Mouse (Mus musculus): ENCODE results near the gene Zcchc10. TPM values are rescaled to one million over a fixed set of nuclear protein-coding genes. Genes with fewer than 3 reads are reported as not detected.
"Not testable (repeated sequence)": the region's sequence is repeated elsewhere in the genome, so short reads cannot be mapped to it uniquely, and the experiment has no call there.

Gene Zcchc10
- total RNA-seq, 2 experiments from 2014 or later, result 13.2 to 15.7 TPM

GRCm38 (mm10) chr11:53312823-53313222, 11.7 kb upstream of the Zcchc10 start:
- intact Hi-C loops (cut with DNase I); DNase-seq (ENCODE audit: low spot score in 2 of 2): not testable (repeated sequence)

DNA sequence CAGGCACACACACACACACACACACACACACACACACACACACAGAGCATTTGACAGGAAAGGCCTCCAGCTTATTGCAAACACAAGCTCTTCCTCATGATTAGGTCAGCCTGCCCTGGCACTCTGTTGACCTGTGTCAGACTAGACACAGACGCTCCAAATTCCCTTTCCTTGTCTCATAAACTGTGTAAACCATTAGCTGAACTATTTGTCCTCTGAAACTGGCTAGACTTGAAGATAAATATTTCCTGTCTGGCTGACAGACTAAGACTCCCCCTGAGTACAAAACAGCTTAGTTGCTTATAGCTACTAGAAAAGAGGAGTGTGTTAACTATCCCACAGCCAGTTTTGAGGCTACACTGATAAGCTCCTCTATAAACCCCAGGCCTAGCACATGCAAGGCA, 9.7 kb upstream of the Zcchc10 start:
- DNase-seq (ENCODE audit: low spot score in 2 of 2), result no peak
- intact Hi-C loops (cut with DNase I), result no loop called here

DNA sequence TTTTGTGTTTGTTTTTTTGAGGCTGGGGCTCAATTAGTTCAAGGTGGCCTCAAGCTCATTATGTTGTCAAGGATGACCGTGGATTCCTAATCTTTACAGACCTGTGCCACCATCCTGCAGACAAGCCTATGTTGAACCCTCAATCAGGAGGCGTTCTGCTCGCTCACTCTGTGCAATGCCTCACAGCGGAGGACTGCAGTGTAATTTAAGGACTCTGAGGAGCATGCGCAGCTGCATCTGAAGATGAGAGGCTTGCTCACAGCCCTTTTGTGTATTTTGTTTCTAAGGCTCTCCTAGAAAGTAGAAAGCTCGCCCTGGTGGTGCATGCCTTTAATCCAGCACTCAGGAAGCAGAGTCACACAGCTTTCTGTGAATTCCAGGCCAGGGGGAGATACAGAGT, 7.5 kb upstream of the Zcchc10 start:
- DNase-seq (ENCODE audit: low spot score in 2 of 2), result peak in 1 of 2 experiments; percentile 29

GRCm38 (mm10) chr11:53318041-53318440, 6.4 kb upstream of the Zcchc10 start:
- DNase-seq (ENCODE audit: low spot score in 2 of 2), result no peak
- intact Hi-C loops (cut with DNase I), result no loop called here

More for the DNA sequence above, 7.5 kb upstream of the Zcchc10 start:
- intact Hi-C loops (cut with DNase I), result no loop called here

- DNase-seq (ENCODE audit: low spot score in 2 of 2); intact Hi-C loops (cut with DNase I): not testable (repeated sequence)
These were observed 5.9 kb upstream of the Zcchc10 start for GRCm38 (mm10) chr11:53318568-53318967.

GRCm38 (mm10) chr11:53319867-53320266, 4.6 kb upstream of the Zcchc10 start:
- intact Hi-C loops (cut with DNase I); DNase-seq (ENCODE audit: low spot score in 2 of 2): not testable (repeated sequence)

DNA sequence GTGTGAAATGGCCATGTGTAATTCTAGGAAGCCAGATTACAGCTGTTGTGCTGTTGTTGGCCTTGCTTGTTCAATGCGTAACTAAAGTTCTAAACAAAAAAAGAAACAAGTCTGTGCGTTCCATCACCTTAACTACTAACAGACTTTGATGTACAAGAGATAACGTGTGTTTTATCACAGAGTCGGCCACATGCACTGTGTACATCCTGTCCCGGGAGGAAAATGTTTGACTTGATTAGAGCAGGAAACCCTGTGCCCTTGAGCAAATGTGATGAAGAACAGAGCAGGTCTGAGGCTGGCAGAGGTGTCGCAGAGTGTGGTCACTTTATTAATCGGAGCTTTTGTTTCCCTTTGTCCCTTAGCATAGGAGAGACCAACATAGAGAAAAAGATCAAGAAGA, 5.8 kb downstream of the Zcchc10 start:
- intact Hi-C loops (cut with DNase I), result no loop called here
- DNase-seq (ENCODE audit: low spot score in 2 of 2), result no peak

- no peak for DNase-seq (ENCODE audit: low spot score in 2 of 2)
- intact Hi-C loops (cut with DNase I), result no loop called here
These were observed 6.6 kb downstream of the Zcchc10 start for GRCm38 (mm10) chr11:53331121-53331520.

DNA sequence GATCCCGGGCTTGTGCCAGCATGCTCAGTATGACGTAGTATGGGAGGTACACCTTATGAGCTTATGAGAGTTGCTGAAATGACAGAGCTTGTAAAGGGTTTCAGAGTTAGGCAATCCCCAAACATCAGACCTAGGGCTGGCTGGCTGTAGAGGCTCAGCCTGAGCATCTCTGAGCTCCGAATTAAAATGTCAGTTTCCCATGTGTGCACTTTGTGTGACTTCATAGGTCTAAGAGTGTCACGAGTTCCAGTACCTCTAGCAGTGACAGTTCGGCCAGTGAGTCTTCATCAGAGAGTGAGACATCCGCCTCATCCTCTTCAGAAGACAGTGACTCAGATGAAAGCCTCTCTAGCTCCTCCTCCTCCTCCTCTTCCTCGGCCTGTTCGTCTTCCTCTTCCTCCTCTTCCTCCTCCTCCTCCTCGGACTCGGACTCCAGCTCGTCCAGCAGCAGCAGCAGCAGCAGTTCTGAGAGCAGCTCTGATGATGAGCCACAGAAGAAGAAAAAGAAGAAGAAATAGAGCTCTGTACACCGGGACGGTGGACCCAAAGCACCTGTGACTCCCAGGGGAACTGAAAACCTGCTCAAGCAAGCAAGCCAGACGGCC, 7.7 kb downstream of the Zcchc10 start:
- no peak for DNase-seq (ENCODE audit: low spot score in 2 of 2)
- intact Hi-C loops (cut with DNase I), result no loop called here

DNA sequence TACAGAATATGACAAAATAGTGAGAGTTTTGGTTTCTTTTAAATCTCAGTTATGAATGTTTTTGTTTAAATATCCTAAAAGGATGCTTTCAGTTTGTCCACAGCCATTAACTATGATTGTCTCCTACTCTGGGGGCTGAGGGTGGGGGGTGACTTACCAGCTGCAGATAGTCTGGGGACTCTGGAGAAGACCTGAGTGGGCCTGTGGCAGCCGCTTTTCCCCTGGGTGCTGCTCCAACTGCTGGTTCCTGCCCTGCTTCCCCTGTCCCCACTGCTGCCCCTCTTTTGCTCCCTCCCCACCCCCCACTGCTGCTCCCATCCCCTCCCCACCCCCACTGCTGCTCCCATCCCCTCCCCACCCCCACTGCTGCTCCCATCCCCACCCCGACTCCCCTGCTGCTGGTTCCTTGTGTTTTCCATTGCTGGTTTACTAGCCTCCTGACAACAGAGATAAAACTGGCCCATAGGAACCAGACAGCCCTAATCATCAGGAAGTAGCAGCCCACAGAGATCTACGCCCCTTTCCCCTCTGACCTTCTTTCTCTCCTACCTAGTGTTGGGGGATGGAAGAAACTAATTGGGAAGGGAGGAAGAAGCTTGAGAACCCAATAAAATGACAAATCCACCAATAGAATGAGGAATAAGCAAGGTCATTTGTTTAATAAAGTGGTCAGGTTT, 11.2 kb downstream of the Zcchc10 start:
- intact Hi-C loops (cut with DNase I), result no loop called here
- DNase-seq (ENCODE audit: low spot score in 2 of 2), result no peak

GRCm38 (mm10) chr11:53336182-53336571, 11.7 kb downstream of the Zcchc10 start:
- intact Hi-C loops (cut with DNase I), result no loop called here
- DNase-seq (ENCODE audit: low spot score in 2 of 2), result no peak

DNA sequence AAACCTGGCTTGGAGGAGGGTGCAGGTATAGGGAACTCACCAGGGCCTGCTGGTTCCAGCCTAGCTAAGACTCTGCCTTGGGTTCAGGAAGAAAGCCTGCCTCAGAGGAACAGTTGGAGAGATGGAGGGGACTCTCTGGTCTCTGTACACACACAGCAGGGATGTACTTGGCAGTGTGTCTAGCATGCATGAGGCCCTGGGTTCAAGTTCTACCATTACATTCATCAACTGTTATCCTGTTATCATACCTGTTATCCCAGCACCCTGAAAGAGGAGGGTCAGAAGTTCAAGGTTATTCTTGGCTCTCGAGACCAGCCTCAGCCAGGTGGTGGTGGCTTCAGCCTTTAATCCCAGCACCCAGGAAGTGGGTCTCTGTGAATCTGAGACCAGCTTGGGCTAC, 12.4 kb downstream of the Zcchc10 start:
- no peak for DNase-seq (ENCODE audit: low spot score in 2 of 2)

DNA sequence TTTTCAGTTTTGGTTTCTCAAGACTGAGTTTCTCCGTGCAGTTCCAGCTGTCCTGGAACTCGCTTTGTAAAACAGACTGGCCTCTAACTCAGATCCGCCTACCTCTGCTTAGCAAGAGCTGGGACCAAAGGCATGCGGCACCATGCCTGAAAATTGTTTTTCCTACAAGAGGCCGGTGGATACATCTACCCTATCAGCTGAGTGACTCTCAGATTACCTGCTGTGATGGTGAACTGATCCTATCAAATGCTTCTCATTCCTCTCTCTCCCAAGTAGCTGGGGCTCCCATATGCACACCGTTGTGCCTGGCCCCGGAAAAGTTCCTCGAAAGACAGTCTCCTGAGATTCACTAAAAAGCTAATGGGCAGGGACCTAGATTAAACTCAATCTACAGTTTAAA, 13.2 kb downstream of the Zcchc10 start:
- intact Hi-C loops (cut with DNase I), result no loop called here
- no peak for DNase-seq (ENCODE audit: low spot score in 2 of 2)

More for the DNA sequence above, 12.4 kb downstream of the Zcchc10 start:
- intact Hi-C loops (cut with DNase I), result no loop called here

GRCm38 (mm10) chr11:53341019-53341418, 16.5 kb downstream of the Zcchc10 start:
- DNase-seq (ENCODE audit: low spot score in 2 of 2); intact Hi-C loops (cut with DNase I): not testable (repeated sequence)

GRCm38 (mm10) chr11:53342711-53343110, 18.2 kb downstream of the Zcchc10 start:
- intact Hi-C loops (cut with DNase I), result no loop called here

GRCm38 (mm10) chr11:53345328-53345727, 20.8 kb downstream of the Zcchc10 start:
- intact Hi-C loops (cut with DNase I), result no loop called here
- DNase-seq (ENCODE audit: low spot score in 2 of 2), result no peak

More at GRCm38 (mm10) chr11:53342711-53343110, 18.2 kb downstream of the Zcchc10 start:
- no peak for DNase-seq (ENCODE audit: low spot score in 2 of 2)

- intact Hi-C loops (cut with DNase I), result no loop called here
- no peak for DNase-seq (ENCODE audit: low spot score in 2 of 2)
These were observed 21.3 kb downstream of the Zcchc10 start for GRCm38 (mm10) chr11:53345738-53346137.

DNA sequence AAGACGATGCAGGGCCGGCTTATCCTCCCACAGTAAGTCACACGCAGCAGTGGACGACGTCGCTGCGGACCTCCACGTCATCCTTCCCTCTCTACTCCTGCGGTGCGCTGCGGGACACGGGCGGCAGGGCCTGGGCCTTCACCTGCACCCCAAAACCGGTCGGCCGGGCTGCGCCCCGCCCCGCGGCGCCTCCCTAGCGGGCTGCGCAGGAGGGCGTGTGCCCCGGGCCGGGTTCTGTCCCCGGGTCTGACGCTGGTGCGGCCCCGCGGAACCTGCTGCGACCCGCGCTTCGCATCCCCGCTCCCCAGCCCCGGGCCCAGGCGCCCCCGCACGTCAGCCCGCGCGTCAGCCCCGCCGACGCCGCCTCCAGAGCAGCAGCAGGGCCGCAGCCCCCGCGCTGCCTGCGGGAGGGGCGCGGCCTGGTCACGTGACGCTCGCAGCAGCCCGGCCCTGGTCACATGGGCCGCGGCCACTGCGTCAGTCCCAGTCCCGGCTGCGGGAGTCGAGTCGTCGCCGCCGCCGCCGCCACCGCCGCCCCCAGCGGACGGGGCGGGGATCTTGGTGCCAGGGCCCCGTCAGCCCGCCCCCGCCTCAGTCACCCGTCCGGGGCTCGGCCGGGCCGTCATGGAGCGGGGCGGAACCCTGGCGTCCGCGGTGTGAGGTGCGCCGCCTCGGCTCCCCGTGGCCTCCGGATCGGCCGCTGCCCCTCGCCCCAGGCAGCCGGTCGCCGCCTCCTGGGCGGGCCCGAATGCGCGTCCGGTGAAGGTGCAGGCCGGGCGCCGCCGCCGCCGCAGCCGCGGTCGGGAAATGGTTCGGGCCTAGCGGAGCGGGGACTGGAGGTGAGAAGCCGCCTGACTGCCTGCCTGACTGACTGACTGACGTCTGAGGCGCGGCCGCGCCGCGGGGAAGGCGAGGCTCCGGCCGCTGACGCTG, 26.1 kb downstream of the Zcchc10 start, which contains the start of gene Aff4:
Gene Aff4 (plus strand): TSS at position 543 of the 933 bp plus-strand sequence.
- peak; percentile 89 to 94 for DNase-seq (ENCODE audit: low spot score in 2 of 2)
- intact Hi-C loops (cut with DNase I), result loop anchor here (2.0 kb wide), 1 partner anchor 50 kb away; the partner anchor contains the start of gene Hspa4

- peak; percentile 54 to 58 for DNase-seq (ENCODE audit: low spot score in 2 of 2)
- intact Hi-C loops (cut with DNase I), result loop anchor here (2.0 kb wide), 1 partner anchor 51 kb away; the partner anchor contains the start of gene Hspa4
These were observed 26.9 kb downstream of the Zcchc10 start for GRCm38 (mm10) chr11:53351224-53351942.
